Mouse (Mus musculus) retina, postnatal 7 days (tissue): ENCODE results near the gene Hist1h4c.
A peak's percentile ranks its signal among the peaks of the same experiment; 100 is the strongest.
"Not testable (repeated sequence)": the region's sequence is repeated elsewhere in the genome, so short reads cannot be mapped to it uniquely, and the experiment has no call there.

Experiments
- DNase-seq: peaks from one replicate; pipeline ENCODE4 v3.0.0-alpha.2; 2012; ENCODE audit warnings: low read depth, low spot score

Gene Hist1h4c

GRCm38 (mm10) chr13:23698300-23698693 lies at the start of gene Hist1h4c:
Gene Hist1h4c, minus strand, starts transcription at chr13:23698454.
- DNase-seq = peak; percentile 100

GRCm38 (mm10) chr13:23747892-23748288 lies 49.6 kb upstream of the Hist1h4c start:
- no peak for DNase-seq

- no peak for DNase-seq
Observed at GRCm38 (mm10) chr13:23747081-23747891, 49.0 kb upstream of the Hist1h4c start.

DNA sequence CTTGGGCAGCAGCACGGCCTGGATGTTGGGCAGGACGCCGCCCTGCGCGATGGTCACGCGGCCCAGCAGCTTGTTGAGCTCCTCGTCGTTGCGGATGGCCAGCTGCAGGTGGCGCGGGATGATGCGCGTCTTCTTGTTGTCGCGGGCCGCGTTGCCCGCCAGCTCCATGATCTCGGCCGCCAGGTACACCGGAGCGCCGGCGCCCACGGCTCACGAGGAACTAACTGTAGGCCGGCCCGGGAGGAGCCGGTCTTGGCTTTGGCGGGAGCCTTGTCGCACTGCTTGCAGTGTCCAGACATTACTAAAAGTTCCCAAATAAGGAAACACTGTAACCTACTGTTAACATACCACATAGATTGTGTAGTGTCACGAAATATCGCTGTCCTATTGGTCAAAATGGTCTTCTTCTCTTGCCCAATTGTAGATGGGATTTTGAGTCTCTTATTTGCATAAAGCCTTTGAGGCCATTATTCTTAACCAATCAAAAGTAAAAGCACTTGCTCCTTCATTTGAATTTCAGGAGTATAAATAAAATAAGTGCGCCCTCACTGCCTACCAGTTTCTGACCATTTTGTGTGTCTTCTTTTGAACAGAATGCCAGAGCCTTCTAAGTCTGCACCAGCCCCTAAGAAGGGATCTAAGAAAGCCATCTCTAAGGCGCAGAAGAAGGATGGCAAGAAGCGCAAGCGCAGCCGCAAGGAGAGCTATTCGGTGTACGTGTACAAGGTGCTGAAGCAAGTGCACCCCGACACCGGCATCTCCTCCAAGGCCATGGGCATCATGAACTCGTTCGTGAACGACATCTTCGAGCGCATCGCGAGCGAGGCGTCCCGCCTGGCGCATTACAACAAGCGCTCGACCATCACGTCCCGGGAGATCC lies 48.2 kb upstream of the Hist1h4c start, which contains the start of gene Hist1h2bb:
TSS of gene Hist1h2bb (plus strand) at position 534 of the 880 bp plus-strand sequence.
- DNase-seq = not testable (repeated sequence)

DNA sequence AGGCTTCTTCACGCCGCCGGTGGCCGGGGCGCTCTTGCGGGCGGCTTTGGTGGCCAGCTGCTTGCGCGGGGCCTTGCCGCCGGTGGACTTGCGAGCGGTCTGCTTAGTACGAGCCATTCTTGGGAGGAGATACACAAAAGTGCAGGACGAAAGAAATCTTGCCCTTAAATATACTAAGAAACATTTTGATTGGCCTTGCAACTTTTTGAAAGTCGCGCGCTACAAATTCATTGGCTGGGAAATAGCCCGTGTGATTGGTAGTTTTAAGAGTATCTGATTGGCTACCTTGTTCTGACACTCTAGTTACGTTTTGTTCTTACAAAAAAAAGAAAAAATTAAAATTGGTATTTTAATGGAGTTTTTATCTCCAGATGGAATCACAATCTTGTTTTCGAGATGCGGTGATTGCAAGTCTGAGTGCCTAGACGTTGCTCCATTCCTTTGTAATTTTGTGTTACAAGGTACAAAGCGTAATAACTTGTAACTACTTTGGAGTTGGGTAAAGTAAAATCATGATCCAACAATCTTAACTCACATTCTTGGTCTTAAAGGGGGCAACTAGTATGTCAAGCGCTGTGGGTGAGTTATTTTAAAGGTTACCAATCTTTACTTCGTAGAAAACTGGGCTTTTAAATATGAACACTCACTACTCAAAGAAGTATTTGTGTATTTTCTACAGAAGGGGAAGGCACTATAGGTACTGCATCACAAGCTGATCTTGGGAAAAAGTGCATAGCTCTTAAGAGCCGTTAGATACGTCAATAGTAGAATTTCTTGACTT lies 47.3 kb upstream of the Hist1h4c start, which contains the start of gene Hist1h3c:
TSS of gene Hist1h3c (minus strand) at position 222 of the 781 bp plus-strand sequence.
- DNase-seq = no peak

DNA sequence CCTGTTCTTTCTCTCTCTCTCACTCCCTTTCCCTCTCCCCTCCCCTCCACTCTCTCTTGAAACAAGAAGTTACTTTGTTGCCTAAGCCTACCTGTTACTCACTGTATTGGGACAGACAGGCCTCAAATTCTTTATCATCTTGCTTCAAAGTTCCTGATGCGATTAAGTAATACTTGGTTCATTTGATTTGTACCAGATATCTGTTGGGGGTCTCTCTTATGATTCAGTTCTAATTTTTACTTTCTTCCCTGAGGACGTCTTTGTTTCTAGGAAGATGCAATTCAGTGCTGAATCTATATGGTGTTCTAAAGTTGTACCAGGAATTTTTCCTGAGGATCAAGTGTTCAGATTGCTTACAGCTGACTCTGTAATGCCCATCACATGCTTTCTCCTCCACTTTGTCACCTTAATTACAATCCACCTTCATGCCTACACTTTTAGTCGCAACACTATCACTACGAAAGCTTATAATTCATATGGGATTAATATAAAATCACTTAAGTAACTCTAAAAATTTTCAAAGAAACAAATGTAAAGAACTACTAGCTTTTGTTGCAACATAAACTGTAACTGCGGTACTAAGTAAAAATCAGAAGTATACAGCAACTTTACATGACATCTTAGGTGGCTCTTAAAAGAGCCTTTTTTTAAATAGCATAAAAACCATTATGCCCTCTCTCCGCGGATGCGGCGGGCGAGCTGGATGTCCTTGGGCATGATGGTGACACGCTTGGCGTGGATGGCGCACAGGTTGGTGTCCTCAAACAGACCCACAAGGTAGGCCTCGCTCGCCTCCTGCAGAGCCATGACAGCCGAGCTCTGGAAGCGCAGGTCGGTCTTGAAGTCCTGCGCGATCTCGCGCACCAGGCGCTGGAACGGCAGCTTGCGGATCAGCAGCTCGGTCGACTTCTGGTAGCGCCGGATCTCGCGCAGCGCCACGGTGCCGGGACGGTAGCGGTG lies 46.4 kb upstream of the Hist1h4c start:
- no peak for DNase-seq

DNA sequence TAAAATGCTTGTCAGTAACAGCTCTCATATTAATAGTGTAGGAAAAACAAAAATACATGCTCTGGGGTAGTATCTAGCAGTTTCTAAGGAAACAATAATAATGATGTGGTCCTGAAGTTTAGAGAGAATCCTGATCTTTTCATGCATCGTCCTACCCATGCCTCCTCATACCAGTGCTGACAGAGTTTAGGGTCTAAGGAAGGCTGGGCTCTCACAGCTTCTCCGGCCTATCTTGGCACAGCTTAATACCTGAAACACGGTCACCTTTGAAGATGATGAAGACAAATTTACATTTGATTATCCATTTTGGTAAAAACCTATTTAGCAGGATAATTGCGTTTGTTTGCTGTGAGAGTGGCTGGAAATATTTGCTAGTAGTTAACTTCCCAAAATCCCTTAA lies 45.7 kb upstream of the Hist1h4c start:
- no peak for DNase-seq

GRCm38 (mm10) chr13:23743215-23743614 lies 45.0 kb upstream of the Hist1h4c start:
- DNase-seq = no peak

- DNase-seq = no peak
Observed at GRCm38 (mm10) chr13:23742007-23742406, 43.8 kb upstream of the Hist1h4c start.

DNA sequence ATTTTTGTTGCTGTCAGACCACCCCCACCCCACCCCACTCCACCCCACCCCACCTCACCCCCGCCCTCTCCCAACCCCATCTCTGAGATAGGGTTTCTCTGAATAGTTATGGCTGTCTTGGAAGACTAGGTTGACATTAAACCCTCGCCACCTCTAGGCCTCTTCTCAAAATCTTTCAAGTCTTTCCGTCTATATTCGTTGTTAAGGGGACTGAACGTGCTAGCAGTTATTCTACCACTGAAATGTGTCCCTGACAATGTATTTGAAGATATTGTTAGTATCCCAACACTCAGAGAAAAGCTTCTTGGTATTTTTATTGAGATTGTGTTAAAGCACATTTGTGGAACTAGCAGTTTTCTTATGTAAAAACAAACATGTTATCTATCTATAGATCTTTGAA lies 42.7 kb upstream of the Hist1h4c start:
- no peak for DNase-seq

DNA sequence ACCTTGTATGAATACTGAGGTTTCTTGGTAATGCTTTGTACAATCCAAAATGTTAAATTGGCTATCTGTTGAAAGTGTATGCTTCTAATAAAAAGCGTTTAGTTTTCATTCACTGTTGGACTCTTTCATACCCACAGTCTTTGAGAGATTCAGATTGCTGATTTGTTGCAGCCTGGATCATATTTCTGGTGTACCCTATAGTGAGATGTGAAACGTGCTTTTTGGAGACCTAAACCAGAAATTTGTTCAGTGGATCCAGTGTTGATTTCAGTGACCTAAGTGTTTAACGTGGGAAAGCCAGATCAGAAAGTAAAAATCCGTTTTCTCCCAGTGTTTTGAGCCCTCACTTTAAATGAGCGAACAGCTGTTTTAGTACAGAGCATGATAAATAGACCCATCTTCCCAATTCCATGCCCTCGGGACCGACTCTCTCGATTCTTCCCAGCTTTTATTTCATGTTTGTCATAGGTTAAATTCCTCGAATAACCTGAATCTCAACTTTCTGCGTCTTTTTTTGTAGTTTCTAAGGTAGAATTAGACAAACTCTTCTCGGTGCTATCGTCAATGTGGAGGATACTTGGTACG lies 42.1 kb upstream of the Hist1h4c start:
- no peak for DNase-seq

- no peak for DNase-seq
Observed at GRCm38 (mm10) chr13:23739922-23740252, 41.6 kb upstream of the Hist1h4c start.

DNA sequence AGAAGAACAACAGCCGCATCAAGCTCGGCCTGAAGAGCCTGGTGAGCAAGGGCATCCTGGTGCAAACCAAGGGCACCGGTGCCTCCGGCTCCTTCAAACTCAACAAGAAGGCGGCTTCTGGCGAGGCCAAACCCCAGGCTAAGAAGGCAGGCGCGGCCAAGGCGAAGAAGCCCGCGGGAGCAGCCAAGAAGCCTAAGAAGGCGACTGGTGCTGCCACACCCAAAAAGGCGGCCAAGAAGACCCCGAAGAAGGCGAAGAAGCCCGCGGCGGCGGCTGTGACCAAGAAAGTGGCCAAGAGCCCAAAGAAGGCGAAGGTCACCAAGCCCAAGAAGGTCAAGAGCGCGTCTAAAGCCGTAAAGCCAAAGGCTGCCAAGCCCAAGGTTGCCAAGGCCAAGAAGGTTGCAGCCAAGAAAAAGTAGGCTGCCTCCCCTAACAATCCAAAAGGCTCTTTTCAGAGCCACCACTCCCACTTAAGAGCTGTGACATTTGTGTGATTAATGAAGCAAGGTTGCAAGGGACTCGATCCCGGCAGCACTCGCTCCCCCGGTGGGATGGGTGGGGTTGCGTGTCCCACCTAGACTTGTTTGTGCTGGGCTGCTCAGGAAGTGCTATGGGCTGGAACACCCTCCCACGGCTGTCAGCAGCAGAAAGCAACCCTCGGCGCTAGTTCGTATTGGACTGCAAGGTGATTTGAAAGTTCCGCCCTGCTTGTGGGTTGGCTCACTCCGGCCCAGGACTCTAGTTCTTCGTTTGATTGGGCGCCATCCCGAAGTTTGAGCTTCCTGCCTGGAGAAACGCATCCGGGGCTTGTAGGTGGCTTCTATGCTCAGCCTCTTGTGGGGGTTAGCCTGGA lies 41.0 kb upstream of the Hist1h4c start:
- DNase-seq = no peak

- DNase-seq = peak; percentile 74
Observed at GRCm38 (mm10) chr13:23738677-23739068, 40.4 kb upstream of the Hist1h4c start, which contains the start of gene Hist1h1c. Gene Hist1h1c, plus strand, starts transcription at chr13:23738808.

- no peak for DNase-seq
Observed at GRCm38 (mm10) chr13:23738041-23738440, 39.8 kb upstream of the Hist1h4c start.

- no peak for DNase-seq
Observed at GRCm38 (mm10) chr13:23737091-23737490, 38.8 kb upstream of the Hist1h4c start.

DNA sequence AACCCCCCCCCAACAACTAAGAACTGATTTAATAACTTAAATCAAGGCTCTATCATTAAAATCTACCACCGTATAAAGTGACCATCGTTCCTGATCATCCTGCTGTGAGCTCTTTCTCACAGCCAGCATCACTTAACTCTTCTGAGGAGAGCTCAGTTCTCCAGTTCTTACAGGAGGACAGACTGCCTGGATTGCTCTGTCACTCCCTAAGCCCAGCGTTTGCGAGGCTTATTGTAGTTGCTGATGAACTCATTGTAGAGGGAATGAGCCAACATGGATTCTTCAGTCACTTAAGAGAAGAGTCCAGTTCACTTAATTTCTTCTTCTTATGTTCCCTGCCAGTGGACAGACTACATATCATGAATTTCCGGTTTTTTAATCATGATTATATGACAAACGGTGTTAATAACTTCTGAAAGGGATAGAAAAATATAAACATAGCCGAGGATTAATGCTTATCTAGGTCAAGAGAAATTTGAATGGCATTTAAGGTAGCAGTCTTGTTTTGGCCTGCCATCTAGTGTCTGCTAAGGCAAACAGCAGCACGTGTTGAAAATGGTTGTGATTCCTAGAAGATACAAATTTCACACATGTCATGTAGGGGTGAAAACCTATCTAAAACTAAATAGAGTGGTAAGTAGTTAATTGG lies 34.0 kb upstream of the Hist1h4c start:
- no peak for DNase-seq

DNA sequence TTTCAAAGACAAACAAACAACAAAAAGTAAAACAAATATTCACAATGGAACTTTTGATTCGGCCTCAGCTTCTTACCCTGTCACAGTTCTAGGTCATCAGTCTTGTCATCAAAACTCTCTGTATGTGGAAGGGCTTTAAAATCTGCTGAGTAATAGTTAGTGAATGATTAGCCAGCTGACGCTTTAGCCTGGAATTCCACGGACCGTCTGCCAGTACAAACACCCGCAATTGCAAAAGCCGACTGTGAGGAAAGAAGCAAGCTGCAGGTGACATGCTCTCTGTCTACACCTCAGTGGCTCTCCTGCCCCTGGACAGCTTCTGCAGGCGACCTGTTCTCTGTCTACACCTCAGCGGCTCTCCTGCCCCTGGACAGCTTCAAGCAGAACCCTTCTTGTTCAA lies 32.2 kb upstream of the Hist1h4c start:
- DNase-seq = no peak

DNA sequence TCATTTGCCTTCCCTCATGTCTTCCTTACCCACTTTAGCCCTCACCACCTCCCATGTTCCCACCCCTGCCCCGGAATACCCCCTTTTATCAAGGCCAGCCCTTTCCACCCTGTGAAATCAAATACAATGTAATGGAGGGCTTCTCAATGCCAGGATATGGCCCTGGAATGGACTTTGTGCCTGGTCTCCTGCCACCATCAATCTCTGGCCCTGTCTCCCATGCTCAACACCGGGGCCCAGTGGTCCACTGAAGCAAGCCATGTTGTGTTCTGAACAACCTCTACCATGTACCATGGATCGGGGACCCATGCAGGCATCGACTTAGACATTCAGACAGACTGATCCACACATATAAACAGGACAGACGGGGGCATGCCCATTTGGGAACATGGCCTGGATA lies 31.5 kb upstream of the Hist1h4c start:
- DNase-seq = no peak
